Mouse (Mus musculus) E14TG2a.4 (cell line): ENCODE results near the gene Ska2.
A peak's percentile ranks its signal among the peaks of the same experiment; 100 is the strongest.

Source experiments
- H3K27me3 ChIP-seq: 2 replicates; pipeline ENCODE4 v1.6.1; 2014; ENCODE audit warnings: low read length, control low read depth; ENCODE audit not compliant: insufficient read depth
- H3K36me3 ChIP-seq: 2 replicates; pipeline ENCODE4 v1.6.1; 2014; ENCODE audit warnings: low read length, control low read depth; ENCODE audit not compliant: insufficient read depth
- H3K4me1 ChIP-seq: replicated peaks from 2 replicates; pipeline ENCODE4 v1.6.1; 2014; ENCODE audit warnings: low read depth, low read length, control low read depth
- H3K4me3 ChIP-seq: replicated peaks from 2 replicates; pipeline ENCODE4 v1.5.1; 2014; ENCODE audit warnings: mild to moderate bottlenecking, low read length
- H3K9me3 ChIP-seq: 2 replicates; pipeline ENCODE4 v1.6.1; 2014; ENCODE audit warnings: low read length, control low read depth
- CTCF ChIP-seq: conservative IDR thresholded peaks from 2 replicates; pipeline ENCODE4 v1.5.1; 2014; ENCODE audit warnings: low read length
- NANOG ChIP-seq: IDR thresholded peaks from 2 replicates; pipeline ENCODE4 v1.6.1; 2014; ENCODE audit warnings: borderline replicate concordance, low read length, mixed read lengths
- POU5F1 ChIP-seq: IDR thresholded peaks from 2 replicates; pipeline ENCODE4 v1.6.1; 2014; ENCODE audit warnings: low read length, borderline replicate concordance

The Ska2 gene

DNA sequence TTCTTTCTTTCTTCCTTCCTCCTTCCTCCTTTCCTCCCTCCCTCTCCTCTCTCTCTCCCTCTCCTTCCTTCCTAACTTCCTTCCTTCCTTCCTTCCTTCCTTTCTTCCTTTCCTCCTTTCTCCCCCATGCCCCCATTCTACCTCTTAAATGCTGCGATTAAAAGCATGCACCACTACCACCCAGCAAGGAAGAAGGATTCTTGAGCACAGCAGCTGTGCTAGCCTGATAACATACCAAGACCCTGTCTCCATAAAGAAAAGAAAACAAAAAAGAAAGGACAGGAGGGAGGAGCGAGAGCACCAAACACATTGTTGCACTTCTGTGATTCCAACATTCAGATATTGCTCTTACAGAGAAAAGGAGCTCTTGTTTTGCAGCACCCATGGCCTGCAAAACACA, 21.9 kb upstream of the Ska2 start:
- no peaks in the 10 kb centered on the region for H3K9me3 ChIP-seq
- H3K4me3 ChIP-seq = peak overlapping the region; percentile 100; the same call in 1 of the 2 replicates
- peaks cover 33% of the 10 kb centered on the region for H3K4me1 ChIP-seq
- peaks cover 63% of the 10 kb centered on the region for H3K36me3 ChIP-seq
- no peaks in the 10 kb centered on the region for H3K27me3 ChIP-seq
- no peak for TF ChIP-seq CTCF
- TF ChIP-seq POU5F1 = no peak
- TF ChIP-seq NANOG = no peak

DNA sequence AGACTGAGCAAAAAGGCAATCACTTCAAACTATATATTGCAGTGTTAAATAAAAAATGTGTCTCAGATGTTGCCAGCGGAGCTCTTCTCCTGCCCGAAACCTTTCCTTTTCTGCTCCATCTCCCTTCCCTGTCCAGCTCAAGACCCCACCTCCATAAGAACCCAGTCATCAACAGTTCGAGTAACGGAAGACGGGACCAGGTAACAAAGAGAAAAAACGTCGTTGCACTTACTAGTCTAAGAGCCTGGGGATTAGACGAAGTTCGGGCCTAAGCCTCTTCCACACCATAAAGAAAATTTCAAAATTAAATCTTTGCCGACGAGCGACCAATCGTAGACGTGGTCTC, 652 bp upstream of the Ska2 start, which contains the start of gene Prr11:
TSS of gene Prr11 (minus strand) at position 300 of the 346 bp plus-strand sequence.
- H3K4me3 ChIP-seq = peak within 1 kb of the TSS; percentile 97
- no peak for TF ChIP-seq CTCF
- TF ChIP-seq NANOG = no peak
- no peak for TF ChIP-seq POU5F1
- peaks cover 33% of the 10 kb centered on the region for H3K4me1 ChIP-seq
- no peaks in the 10 kb centered on the region for H3K27me3 ChIP-seq
- H3K9me3 ChIP-seq = no peaks in the 10 kb centered on the region
- H3K36me3 ChIP-seq = peaks cover 54% of the 10 kb centered on the region

DNA sequence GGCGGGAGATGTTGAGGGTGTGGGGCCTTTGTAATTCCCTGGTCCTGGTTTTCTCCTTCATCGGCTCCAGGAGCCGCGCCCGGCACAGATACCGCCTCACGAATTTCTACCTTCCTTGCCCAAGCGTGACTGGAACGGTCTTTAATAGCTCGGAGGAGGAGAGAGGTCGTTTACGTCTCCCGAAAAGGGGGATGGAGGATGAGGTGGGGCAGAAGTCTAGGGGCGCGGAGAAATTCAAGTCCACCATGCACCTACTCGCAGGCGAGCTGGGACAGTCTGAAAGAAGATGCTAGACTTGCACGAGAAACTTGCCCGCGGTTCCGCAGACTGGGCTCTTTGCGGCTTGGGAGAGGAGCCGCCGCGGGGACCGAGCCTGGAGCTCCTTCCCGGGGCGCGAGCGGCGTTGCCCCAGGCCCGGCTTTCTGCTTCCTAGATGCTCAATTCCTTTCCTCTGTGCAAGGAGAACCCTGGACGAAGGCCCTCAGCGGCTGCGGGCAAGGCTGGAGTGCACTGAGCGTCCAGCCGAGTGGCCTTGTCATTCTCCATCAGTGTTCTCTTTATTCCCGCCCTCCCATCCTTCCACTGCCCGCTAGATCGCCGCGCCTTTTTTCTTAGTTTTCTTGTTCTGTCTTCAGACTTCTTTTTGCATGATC, 611 bp downstream of the Ska2 start:
- TF ChIP-seq NANOG (no peak), POU5F1 (no peak), CTCF (no peak)
- no peaks in the 10 kb centered on the region for H3K27me3 ChIP-seq
- H3K4me1 ChIP-seq = peaks cover 33% of the 10 kb centered on the region

DNA sequence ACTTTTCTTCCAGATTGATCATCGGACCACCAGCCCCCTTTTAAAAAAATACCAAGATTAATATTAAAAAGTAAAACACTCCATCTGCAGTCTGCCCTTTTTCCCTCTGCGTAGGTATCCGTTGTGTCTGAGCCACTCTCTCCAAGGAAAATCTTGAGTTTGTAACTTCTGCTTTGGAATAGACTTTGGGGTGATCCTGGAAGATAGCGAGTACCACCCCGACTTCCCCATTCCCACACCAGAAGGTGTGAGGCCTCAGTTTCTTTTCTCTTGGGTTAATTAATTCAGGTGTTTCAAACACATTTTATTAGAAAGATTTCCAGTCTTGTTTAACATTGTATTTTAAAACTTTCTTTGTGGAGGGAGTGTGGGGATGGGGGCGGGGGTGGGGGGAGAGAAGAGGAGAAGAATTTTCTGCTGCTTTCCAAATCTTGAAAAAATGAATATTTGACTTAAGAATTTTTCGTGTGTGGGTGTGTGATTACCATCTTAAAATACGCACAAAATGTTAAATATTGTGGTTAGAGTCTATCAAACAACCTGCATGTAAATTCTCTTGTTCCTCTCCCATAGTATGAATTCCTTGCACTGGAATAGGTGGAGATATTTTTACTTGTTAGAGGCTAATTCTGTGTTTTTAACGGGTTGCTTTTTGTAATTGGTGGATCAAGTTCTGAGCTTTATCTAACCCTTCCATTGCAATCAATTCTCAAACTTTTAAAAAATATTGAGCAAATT, 1.3 kb downstream of the Ska2 start:
- Histone ChIP-seq H3K36me3 (peaks cover 54% of the 10 kb centered on the region), H3K4me3 (peak overlapping the region; percentile 97), H3K9me3 (no peaks in the 10 kb centered on the region), H3K27me3 (no peaks in the 10 kb centered on the region), H3K4me1 (peaks cover 38% of the 10 kb centered on the region)
- TF ChIP-seq CTCF (no peak), NANOG (no peak), POU5F1 (no peak)

More for the DNA sequence above, 611 bp downstream of the Ska2 start:
- Histone ChIP-seq H3K4me3 (peak overlapping the region; percentile 97), H3K36me3 (peaks cover 54% of the 10 kb centered on the region), H3K9me3 (no peaks in the 10 kb centered on the region)

DNA sequence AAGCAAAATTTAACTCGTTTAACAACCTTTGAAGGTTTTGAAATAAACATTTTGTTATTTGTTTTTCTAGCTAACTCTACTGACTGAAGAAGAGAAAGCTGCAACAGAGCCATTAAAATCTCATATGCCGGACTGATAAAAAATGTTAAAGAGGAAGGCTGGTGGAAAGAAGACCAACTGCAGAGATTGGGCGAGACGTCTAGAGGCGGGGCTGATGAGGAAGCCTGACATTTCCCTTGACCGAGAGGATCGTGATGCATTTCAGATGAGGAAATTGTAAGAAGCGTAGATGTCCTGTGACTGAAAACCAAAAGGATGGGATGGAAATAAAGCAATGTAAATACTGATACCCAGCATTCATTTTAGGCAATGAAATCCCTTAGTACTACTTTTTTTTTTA, 12.8 kb downstream of the Ska2 start:
- Histone ChIP-seq H3K27me3 (no peaks in the 10 kb centered on the region), H3K4me3 (no peak overlapping the region), H3K4me1 (peaks cover 14% of the 10 kb centered on the region), H3K36me3 (peaks cover 73% of the 10 kb centered on the region), H3K9me3 (no peaks in the 10 kb centered on the region)
- TF ChIP-seq POU5F1 (no peak), CTCF (no peak), NANOG (no peak)

DNA sequence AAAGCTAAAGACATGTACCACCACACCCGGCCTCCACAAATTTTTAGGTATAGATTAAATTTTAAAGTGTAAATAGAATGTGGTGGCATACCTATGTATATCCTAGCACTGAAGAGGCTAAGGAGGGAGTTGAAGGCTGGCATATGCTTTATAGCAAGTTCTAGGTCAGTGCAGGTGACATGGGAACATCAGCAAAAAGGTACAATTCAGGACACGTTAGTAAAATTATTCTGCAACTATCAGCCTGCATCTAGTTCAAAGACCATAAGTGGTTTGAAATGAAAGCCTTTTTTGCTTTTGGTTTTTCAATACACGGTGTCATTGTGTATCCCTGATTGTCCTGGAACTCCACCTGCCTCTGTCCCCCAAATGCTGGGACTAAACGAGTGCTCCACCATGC, 16.5 kb downstream of the Ska2 start:
- Histone ChIP-seq H3K9me3 (no peaks in the 10 kb centered on the region), H3K36me3 (peaks cover 55% of the 10 kb centered on the region), H3K4me3 (peak overlapping the region; percentile 98), H3K27me3 (no peaks in the 10 kb centered on the region), H3K4me1 (peaks cover 29% of the 10 kb centered on the region)
- TF ChIP-seq NANOG = no peak
- no peak for TF ChIP-seq CTCF
- TF ChIP-seq POU5F1 = no peak

DNA sequence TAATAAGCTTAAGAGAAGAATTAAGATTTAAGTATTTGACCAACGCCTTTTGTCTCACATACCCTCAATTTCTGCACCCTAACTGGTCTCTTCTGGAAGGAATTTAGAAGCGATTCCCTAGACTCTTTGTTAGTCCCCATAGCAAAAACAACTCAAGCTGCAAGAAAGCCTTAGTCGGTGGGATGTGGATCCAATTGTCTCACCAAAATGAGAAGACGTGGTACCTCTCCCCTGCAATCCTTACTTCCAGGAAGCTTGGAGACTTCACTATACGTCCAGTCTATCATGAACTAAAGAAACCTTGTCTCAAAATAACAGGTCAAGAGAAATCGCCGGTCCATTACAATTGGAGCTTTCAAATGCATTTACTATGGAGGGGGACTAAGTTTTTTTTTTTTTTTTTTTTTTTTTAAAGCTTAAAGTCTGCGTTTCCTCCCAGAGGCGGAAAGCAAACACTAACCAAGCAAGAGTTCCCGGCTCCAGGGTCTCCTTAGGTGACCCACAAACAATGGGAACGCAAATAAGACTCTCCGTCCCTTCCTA, 17.3 kb downstream of the Ska2 start:
- peak overlapping the region; percentile 98 for H3K4me3 ChIP-seq
- H3K27me3 ChIP-seq = no peaks in the 10 kb centered on the region
- H3K9me3 ChIP-seq = no peaks in the 10 kb centered on the region
- H3K36me3 ChIP-seq = peaks cover 54% of the 10 kb centered on the region
- peaks cover 29% of the 10 kb centered on the region for H3K4me1 ChIP-seq
- TF ChIP-seq CTCF (no peak), POU5F1 (no peak), NANOG (no peak)
